Mouse (Mus musculus): ENCODE results near the gene Tprn.

DNA sequence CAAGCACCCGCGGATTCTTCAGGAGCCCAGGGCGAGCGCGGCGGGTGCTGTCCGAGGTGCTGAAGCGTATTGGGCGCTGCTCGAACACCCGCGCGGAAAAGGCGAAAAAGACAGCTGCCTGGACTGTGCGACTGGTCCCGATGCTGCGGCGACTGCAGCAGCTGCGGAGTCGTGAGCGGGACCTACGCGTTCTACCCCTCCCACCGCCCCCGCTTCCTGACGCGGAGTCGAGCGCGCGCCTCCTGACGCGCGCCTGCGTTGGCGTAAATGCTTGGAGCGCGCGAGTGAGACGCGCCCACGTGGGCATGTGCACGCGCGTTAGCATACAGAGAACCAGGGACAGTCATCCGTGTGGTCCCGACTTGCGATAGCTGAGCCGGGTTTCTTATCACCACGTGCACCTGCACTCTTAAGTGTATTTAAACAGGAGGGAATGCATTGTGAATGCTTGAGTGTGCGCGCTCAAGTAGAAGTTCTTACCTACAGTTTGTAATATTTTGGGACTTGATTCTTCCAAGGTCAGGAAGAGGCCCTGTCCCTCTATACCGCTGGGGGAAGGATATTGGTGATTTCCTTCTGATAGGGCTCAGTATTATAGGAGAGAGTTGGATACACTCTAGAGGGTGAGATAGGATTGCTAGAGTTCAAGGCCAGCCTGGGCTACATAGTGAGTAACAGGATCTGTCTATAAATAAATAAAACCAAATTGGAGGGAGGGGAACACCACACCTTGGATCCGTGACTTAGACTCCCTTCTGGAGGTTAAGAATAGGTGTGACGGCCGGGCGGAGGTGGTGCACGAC, 56.8 kb downstream of the Tprn start, which contains the start of gene Grin1:
- no peak for TF ChIP-seq CTCF (IDR thresholded peaks at IDR 0.05; ENCODE audit: control insufficient read depth, insufficient read depth, insufficient read length)
- no peak for TF ChIP-seq USF1 (IDR thresholded peaks at IDR 0.05; ENCODE audit: low read depth)
- no peak for TF ChIP-seq CEBPB (IDR thresholded peaks at IDR 0.05; ENCODE audit: low read depth)

Data from C2C12 (cell line).